Mouse (Mus musculus) myocyte (in vitro differentiated cells): Measurements from ENCODE around the gene Coq9. TPM values are rescaled to one million over a fixed set of nuclear protein-coding genes. Genes with fewer than 3 reads are reported as not detected.

Source experiments
- H3K27me3 ChIP-seq: one replicate; pipeline ENCODE4 v1.6.1; 2011; ENCODE audit not compliant: control insufficient read depth, insufficient read depth, insufficient read length
- H3K36me3 ChIP-seq: one replicate; pipeline ENCODE4 v1.6.1; 2011; ENCODE audit not compliant: control insufficient read depth, insufficient read depth
- H3K4me2 ChIP-seq: one replicate; pipeline ENCODE4 v1.6.1; 2011; ENCODE audit warnings: low read depth, control low read depth
- H3K4me3 ChIP-seq: one replicate; pipeline ENCODE4 v1.5.1; 2011; ENCODE audit warnings: mild to moderate bottlenecking, control low read depth, moderate library complexity
- H3K79me2 ChIP-seq: one replicate; pipeline ENCODE4 v1.6.1; 2011; ENCODE audit not compliant: control insufficient read depth, insufficient read depth
- H3ac ChIP-seq: one replicate; pipeline ENCODE4 v1.6.1; 2011; ENCODE audit not compliant: control insufficient read depth, insufficient read length
- CEBPB ChIP-seq: IDR thresholded peaks from 2 replicates; pipeline ENCODE4 v1.6.1; 2011; ENCODE audit warnings: mild to moderate bottlenecking, moderate library complexity; ENCODE audit not compliant: poor library complexity, insufficient read depth, severe bottlenecking
- E2F4 ChIP-seq: IDR thresholded peaks from one replicate; pipeline ENCODE4 v1.6.1; 2011; ENCODE audit warnings: mild to moderate bottlenecking, control low read depth, moderate library complexity; ENCODE audit not compliant: insufficient read depth
- MAX ChIP-seq: IDR thresholded peaks from one replicate; pipeline ENCODE4 v1.6.1; 2011; ENCODE audit warnings: low read depth, mild to moderate bottlenecking, control low read depth
- MYOD1 ChIP-seq, 3 experiments: IDR thresholded peaks; one replicate each; pipeline ENCODE4 v1.6.1; 2011; ENCODE audit warnings: control low read depth in 2 of 3, low read depth in 2 of 3, mild to moderate bottlenecking in 2 of 3, moderate library complexity in 1 of 3; ENCODE audit not compliant: insufficient read length in 2 of 3, control insufficient read depth in 1 of 3
- MYOG ChIP-seq, 3 experiments: IDR thresholded peaks; one replicate each; pipeline ENCODE4 v1.6.1; 2011; ENCODE audit warnings: control low read depth in 2 of 3, low read depth in 2 of 3, mild to moderate bottlenecking in 2 of 3; ENCODE audit not compliant: insufficient read length in 2 of 3, control insufficient read depth in 1 of 3, insufficient read depth in 1 of 3
- POLR2A ChIP-seq: IDR thresholded peaks from one replicate; pipeline ENCODE4 v1.6.1; 2011; ENCODE audit warnings: low read depth, mild to moderate bottlenecking, control low read depth, moderate library complexity; ENCODE audit not compliant: insufficient read length
- POLR2AphosphoS2 ChIP-seq: IDR thresholded peaks from one replicate; pipeline ENCODE4 v1.6.1; 2011; ENCODE audit warnings: low read depth, control low read depth; ENCODE audit not compliant: insufficient read length
- REST ChIP-seq: IDR thresholded peaks from one replicate; pipeline ENCODE4 v1.6.1; 2011; ENCODE audit warnings: mild to moderate bottlenecking, control low read depth, moderate library complexity; ENCODE audit not compliant: insufficient read depth, insufficient read length
- SRF ChIP-seq: IDR thresholded peaks from one replicate; pipeline ENCODE4 v1.6.1; 2011; ENCODE audit warnings: low read depth; ENCODE audit not compliant: control insufficient read depth, insufficient read length
- TCF12 ChIP-seq: IDR thresholded peaks from one replicate; pipeline ENCODE4 v1.6.1; 2011; ENCODE audit warnings: mild to moderate bottlenecking, control low read depth; ENCODE audit not compliant: poor library complexity, insufficient read depth, severe bottlenecking
- TCF3 ChIP-seq: IDR thresholded peaks from one replicate; pipeline ENCODE4 v1.6.1; 2011; ENCODE audit warnings: low read depth, control low read depth; ENCODE audit not compliant: insufficient read length
- USF1 ChIP-seq: IDR thresholded peaks from one replicate; pipeline ENCODE4 v1.6.1; 2011; ENCODE audit warnings: low read depth, mild to moderate bottlenecking, control low read depth, moderate library complexity
- polyA plus RNA-seq: library from polyadenylated mRNA; unstranded; fragments of >200 nt; fragmentation: generic; extraction: Trizol; gene quantifications from one replicate; pipeline ENCODE4 v1.2.1, GENCODE M21; 2012; ENCODE audit warnings: missing spikeins

The Coq9 gene
- polyA plus RNA-seq, 1 experiment: 126 TPM

DNA sequence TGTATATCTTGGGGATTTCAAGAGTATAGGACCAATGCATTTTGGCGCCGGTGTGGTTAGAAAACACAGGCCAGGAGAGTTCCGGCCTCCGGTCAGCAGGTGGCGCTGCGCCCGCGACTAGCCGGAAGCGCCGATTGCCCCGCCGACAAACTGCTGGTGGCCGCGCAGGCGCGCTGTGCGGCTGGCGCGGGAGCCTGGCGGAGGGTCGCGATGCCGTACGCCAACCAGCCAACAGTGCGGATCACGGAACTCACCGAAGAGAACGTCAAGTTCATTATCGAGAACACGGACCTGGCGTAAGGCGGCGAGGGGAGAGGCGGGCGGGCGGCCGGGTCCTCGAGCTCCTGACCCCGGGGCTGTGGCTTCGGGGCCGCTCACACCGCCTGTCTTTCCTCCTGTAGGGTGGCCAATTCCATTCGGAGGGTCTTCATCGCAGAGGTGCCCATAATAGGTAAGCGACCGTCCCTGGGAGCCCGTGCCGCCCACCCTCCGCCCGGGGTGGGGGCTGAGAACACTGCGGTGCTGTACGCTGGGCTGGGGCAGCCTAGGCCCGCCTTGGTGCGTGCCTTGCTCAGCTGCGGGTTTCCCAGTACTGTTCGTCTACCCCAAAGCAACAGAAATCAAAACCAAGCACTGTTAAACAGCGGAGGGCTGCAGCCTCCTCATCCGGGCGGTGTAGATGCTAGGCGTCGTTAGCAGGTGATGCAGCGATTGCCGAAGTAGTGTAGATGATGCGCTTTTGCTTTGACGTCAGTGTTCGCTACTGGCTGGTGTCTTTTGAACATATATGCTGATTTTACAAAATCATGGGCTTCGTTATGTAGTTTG lies 19.4 kb downstream of the Coq9 start, which contains the start of gene Polr2c:
Polr2c (plus strand) TSS at position 105 of the 828 bp plus-strand sequence.
- peak within 1 kb of the TSS; percentile 68 for H3ac ChIP-seq
- H3K79me2 ChIP-seq: peaks cover 19% of the 10 kb centered on the region
- peaks cover 3% of the 10 kb centered on the region for H3K36me3 ChIP-seq
- H3K4me2 ChIP-seq: peak within 1 kb of the TSS; percentile 95
- TF ChIP-seq MYOD1 (IDR thresholded peaks at IDR 0.05; ENCODE audit: control insufficient read depth in 1 of 3, insufficient read length in 2 of 3, low read depth in 2 of 3) (no peak), MAX (no peak), POLR2A (peak; percentile 85), TCF3 (no peak), CEBPB (no peak), E2F4 (no peak), TCF12 (no peak), SRF (no peak), POLR2AphosphoS2 (peak; percentile 82), REST (no peak), USF1 (no peak), MYOG (IDR thresholded peaks at IDR 0.05; ENCODE audit: control insufficient read depth in 1 of 3, insufficient read depth in 1 of 3, insufficient read length in 2 of 3, low read depth in 2 of 3) (no peak)
- H3K4me3 ChIP-seq: peak within 1 kb of the TSS; percentile 51
- no peaks in the 10 kb centered on the region for H3K27me3 ChIP-seq

- Histone ChIP-seq H3K4me2 (no peak overlapping the region), H3K27me3 (no peaks in the 10 kb centered on the region), H3K4me3 (no peak overlapping the region), H3K36me3 (peaks cover 13% of the 10 kb centered on the region), H3ac (no peak overlapping the region), H3K79me2 (peaks cover 19% of the 10 kb centered on the region)
- no peak for TF ChIP-seq POLR2AphosphoS2
Measured at GRCm38 (mm10) chr8:94861352-94861910, 23.3 kb downstream of the Coq9 start.

- Histone ChIP-seq H3K36me3 (peaks cover 13% of the 10 kb centered on the region), H3K27me3 (no peaks in the 10 kb centered on the region), H3ac (no peak overlapping the region), H3K79me2 (peaks cover 18% of the 10 kb centered on the region), H3K4me3 (no peak overlapping the region), H3K4me2 (no peak overlapping the region)
- no peak for TF ChIP-seq TCF12
Measured at GRCm38 (mm10) chr8:94862487-94863220, 24.5 kb downstream of the Coq9 start.

GRCm38 (mm10) chr8:94863897-94864673 lies 26.0 kb downstream of the Coq9 start:
- TF ChIP-seq USF1 (no peak), MYOG (IDR thresholded peaks at IDR 0.05; ENCODE audit: control insufficient read depth in 1 of 3, insufficient read depth in 1 of 3, insufficient read length in 2 of 3, low read depth in 2 of 3) (no peak), CEBPB (no peak), POLR2A (no peak), REST (no peak)
- Histone ChIP-seq H3K4me2 (no peak overlapping the region), H3K79me2 (peaks cover 4% of the 10 kb centered on the region), H3K36me3 (peaks cover 13% of the 10 kb centered on the region), H3K27me3 (no peaks in the 10 kb centered on the region), H3ac (no peak overlapping the region), H3K4me3 (no peak overlapping the region)

- Histone ChIP-seq H3K4me3 (no peak overlapping the region), H3K36me3 (peaks cover 13% of the 10 kb centered on the region), H3K79me2 (no peaks in the 10 kb centered on the region), H3ac (no peak overlapping the region), H3K4me2 (no peak overlapping the region), H3K27me3 (no peaks in the 10 kb centered on the region)
- no peak for TF ChIP-seq POLR2A
- TF ChIP-seq MYOG (IDR thresholded peaks at IDR 0.05; ENCODE audit: control insufficient read depth in 1 of 3, insufficient read depth in 1 of 3, insufficient read length in 2 of 3, low read depth in 2 of 3): no peak
- no peak for TF ChIP-seq MAX
- no peak for TF ChIP-seq MYOD1 (IDR thresholded peaks at IDR 0.05; ENCODE audit: control insufficient read depth in 1 of 3, insufficient read length in 2 of 3, low read depth in 2 of 3)
- TF ChIP-seq TCF12: no peak
- TF ChIP-seq POLR2AphosphoS2: peak; percentile 72
Measured at GRCm38 (mm10) chr8:94865292-94865691, 27.2 kb downstream of the Coq9 start.
